Mouse (Mus musculus) forebrain, postnatal 0 days (tissue): ENCODE data around the gene Arx. TPM values are rescaled to one million over a fixed set of nuclear protein-coding genes. Genes with fewer than 3 reads are reported as not detected.

Source experiments
- ATAC-seq: fragments of 200-750 bp; cut with Nextera tagmentation; 2 replicates; pipeline ENCODE4 v1.8.0; 2017; ENCODE audit warnings: mild to moderate bottlenecking, moderate library complexity
- DNase-seq: peaks from one replicate; pipeline ENCODE4 v3.0.0-alpha.2; 2015
- H3K27ac ChIP-seq: fragments of 300-500 bp; sonication (generic); 2 replicates; pipeline ENCODE4 v1.5.1; 2014; ENCODE audit warnings: low read depth, mild to moderate bottlenecking, antibody characterized with exemption, low read length, moderate library complexity, mixed read lengths
- H3K27me3 ChIP-seq: fragments of 300-500 bp; sonication (generic); 2 replicates; pipeline ENCODE4 v1.6.1; 2014; ENCODE audit warnings: mild to moderate bottlenecking, low read length, mixed read lengths; ENCODE audit not compliant: insufficient read depth
- H3K36me3 ChIP-seq: fragments of 300-500 bp; sonication (generic); 2 replicates; pipeline ENCODE4 v1.6.1; 2014; ENCODE audit warnings: mild to moderate bottlenecking, moderate library complexity; ENCODE audit not compliant: insufficient read depth
- H3K4me1 ChIP-seq: fragments of 300-500 bp; sonication (generic); 2 replicates; pipeline ENCODE4 v1.6.1; 2014; ENCODE audit warnings: antibody characterized with exemption; ENCODE audit not compliant: insufficient read depth
- H3K4me2 ChIP-seq: fragments of 300-500 bp; sonication (generic); 2 replicates; pipeline ENCODE4 v1.6.1; 2014; ENCODE audit warnings: low read depth, mild to moderate bottlenecking, moderate library complexity
- H3K4me3 ChIP-seq: fragments of 300-500 bp; sonication (generic); 2 replicates; pipeline ENCODE4 v1.5.1; 2014; ENCODE audit warnings: low read depth, low read length, mixed read lengths
- H3K9ac ChIP-seq: fragments of 300-500 bp; sonication (generic); 2 replicates; pipeline ENCODE4 v1.6.1; 2014; ENCODE audit warnings: mild to moderate bottlenecking
- H3K9me3 ChIP-seq: fragments of 300-500 bp; sonication (generic); 2 replicates; pipeline ENCODE4 v1.6.1; 2016; ENCODE audit warnings: low read length
- CTCF ChIP-seq: sonication (generic); IDR thresholded peaks from 2 replicates; pipeline ENCODE4 v1.5.1; 2016; ENCODE audit warnings: antibody characterized with exemption, control low read depth, low read depth
- WGBS: fragments of 180-500 bp; shearing (Covaris S2); extraction: QIAGEN DNeasy Blood & Tissue Kit; methylation state at CpG from one replicate; pipeline ENCODE4 v1.1.7; 2014; 5-methylcytosine and 5-hydroxymethylcytosine counted together
- polyA plus RNA-seq: library from polyadenylated mRNA; unstranded; fragments of >200 nt; fragmentation: Nextera tagmentation; extraction: Ambion mirVana; gene quantifications from 2 replicates; pipeline ENCODE4 v1.2.1, GENCODE M21; 2015
- total RNA-seq: library from RNA; depleted of rRNA; stranded (reverse); fragments of >200 nt; gene quantifications from 2 replicates; pipeline ENCODE4 v1.2.3, GENCODE M21; 2014

The Arx gene
- total and polyA plus RNA-seq, 2 experiments from 2014 or later = 30.2 to 57.9 TPM

DNA sequence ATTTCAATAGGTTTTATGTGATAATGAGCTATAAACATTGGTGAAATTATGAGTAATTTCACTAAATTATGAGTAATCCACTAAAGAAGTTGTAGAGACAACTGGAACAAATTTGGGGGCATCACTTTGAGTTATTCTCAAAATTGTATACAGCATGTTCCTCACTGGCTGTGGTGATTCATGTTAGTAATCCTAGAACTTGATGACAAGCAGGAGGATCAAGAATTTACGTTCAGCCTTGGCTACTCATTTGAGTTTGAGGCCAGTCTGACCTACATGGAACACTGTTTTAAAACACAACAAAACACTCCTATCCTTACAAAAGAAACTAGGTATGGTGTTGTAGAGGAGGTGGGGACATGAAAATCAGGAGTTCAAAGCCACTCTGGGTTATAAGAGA lies 35.1 kb downstream of the Arx start:
- H3K9ac ChIP-seq = no peak overlapping the region
- H3K36me3 ChIP-seq = no peaks in the 10 kb centered on the region
- no peak for TF ChIP-seq CTCF
- H3K9me3 ChIP-seq = no peaks in the 10 kb centered on the region
- ATAC-seq = no peak
- no peak overlapping the region for H3K27ac ChIP-seq
- H3K4me2 ChIP-seq = no peak overlapping the region
- no peak for DNase-seq
- H3K4me3 ChIP-seq = no peak overlapping the region
- WGBS = 73% methylated on average over 1 of the region's 1 CpGs
- no peaks in the 10 kb centered on the region for H3K27me3 ChIP-seq
- no peaks in the 10 kb centered on the region for H3K4me1 ChIP-seq
